Mouse (Mus musculus): ENCODE measurements around the gene Tmem252. TPM values are rescaled to one million over a fixed set of nuclear protein-coding genes. Genes with fewer than 3 reads are reported as not detected.

Tmem252 gene
- total RNA-seq, 1 experiment = 0.22 TPM

GRCm38 (mm10) chr19:24683016-24683720 is 9.4 kb downstream of the Tmem252 start:
- H3K4me3 ChIP-seq (ENCODE audit: insufficient read depth in 1 of 2, low read depth in 1 of 2, low read length in 2 of 2, poor library complexity in 1 of 2, severe bottlenecking in 1 of 2) = no peak overlapping the region
- H3K36me3 ChIP-seq (ENCODE audit: control insufficient read depth, insufficient read depth, low read length, poor library complexity, severe bottlenecking) = no peaks in the 10 kb centered on the region
- H3K27ac ChIP-seq (ENCODE audit: insufficient read depth, low read depth, low read length, poor library complexity, severe bottlenecking) = no peak overlapping the region
- peaks cover 3 to 7% of the 10 kb centered on the region in 2 experiments; a peak in 3 of 4 replicates for H3K4me1 ChIP-seq (ENCODE audit: control insufficient read depth in 2 of 2, insufficient read depth in 2 of 2, low read length in 2 of 2, poor library complexity in 1 of 2)
- no peak for DNase-seq (ENCODE audit: low read depth, low spot score)
- TF ChIP-seq ZC3H11A (IDR thresholded peaks at IDR 0.05; ENCODE audit: borderline replicate concordance, low read depth, low read length) (no peak), CHD2 (IDR thresholded peaks at IDR 0.05; ENCODE audit: low read depth, low read length) (no peak), MAFK (IDR thresholded peaks at IDR 0.05; ENCODE audit: insufficient read depth, low read depth, low read length) (no peak)
- in situ Hi-C loops (cut with MboI; ENCODE audit: low sequenced_read_pairs in 2 of 2, unreplicated experiment in 2 of 2) = no loop called here
- H3K9ac ChIP-seq (ENCODE audit: insufficient read depth, low read depth, low read length, poor library complexity, severe bottlenecking) = no peak overlapping the region
- no peaks in the 10 kb centered on the region for H3K9me3 ChIP-seq (ENCODE audit: control insufficient read depth, insufficient read depth, low read depth, low read length)

DNA sequence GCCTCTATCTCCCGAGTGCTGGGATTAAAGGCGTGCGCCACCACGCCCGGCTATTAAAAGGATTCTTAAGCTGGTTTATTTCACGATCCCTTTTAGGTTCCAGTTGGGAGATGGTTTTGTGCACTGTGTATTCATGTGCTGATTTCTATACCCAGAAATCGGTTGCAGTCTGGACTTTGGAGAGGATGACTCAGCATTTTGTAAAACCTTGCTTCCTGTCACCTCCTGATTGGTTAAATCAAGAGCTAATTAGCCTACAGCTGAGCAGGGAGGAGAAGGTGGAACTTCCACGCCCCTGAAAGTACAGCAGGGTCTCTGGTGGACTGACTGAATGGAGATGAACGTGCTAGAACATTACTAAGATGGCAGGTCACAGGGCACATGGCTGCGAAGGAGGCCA is 12.6 kb downstream of the Tmem252 start:
- in situ Hi-C loops (cut with MboI; ENCODE audit: low sequenced_read_pairs in 2 of 2, unreplicated experiment in 2 of 2) = no loop called here
- Histone ChIP-seq H3K4me1 (ENCODE audit: control insufficient read depth in 2 of 2, insufficient read depth in 2 of 2, low read length in 2 of 2, poor library complexity in 1 of 2) (peaks cover 3 to 7% of the 10 kb centered on the region in 2 experiments; a peak in 3 of 4 replicates), H3K9ac (ENCODE audit: insufficient read depth, low read depth, low read length, poor library complexity, severe bottlenecking) (no peak overlapping the region), H3K9me3 (ENCODE audit: control insufficient read depth, insufficient read depth, low read depth, low read length) (no peaks in the 10 kb centered on the region), H3K27ac (ENCODE audit: insufficient read depth, low read depth, low read length, poor library complexity, severe bottlenecking) (no peak overlapping the region; the same call in 1 of the 2 replicates), H3K36me3 (ENCODE audit: control insufficient read depth, insufficient read depth, low read length, poor library complexity, severe bottlenecking) (no peaks in the 10 kb centered on the region), H3K4me3 (ENCODE audit: insufficient read depth in 1 of 2, low read depth in 1 of 2, low read length in 2 of 2, poor library complexity in 1 of 2, severe bottlenecking in 1 of 2) (no peak overlapping the region)
- peak; percentile 22 for DNase-seq (ENCODE audit: low read depth, low spot score)
- TF ChIP-seq MAFK (IDR thresholded peaks at IDR 0.05; ENCODE audit: insufficient read depth, low read depth, low read length) (peak; percentile 98), ZNF384 (IDR thresholded peaks at IDR 0.05; ENCODE audit: low read depth, low read length) (no peak)

GRCm38 (mm10) chr19:24688327-24688726 is 14.5 kb downstream of the Tmem252 start:
- TF ChIP-seq MAFK (IDR thresholded peaks at IDR 0.05; ENCODE audit: insufficient read depth, low read depth, low read length) (no peak), HCFC1 (IDR thresholded peaks at IDR 0.05; ENCODE audit: borderline replicate concordance, insufficient read depth, low read length) (no peak), ZC3H11A (IDR thresholded peaks at IDR 0.05; ENCODE audit: borderline replicate concordance, low read depth, low read length) (no peak), CHD2 (IDR thresholded peaks at IDR 0.05; ENCODE audit: low read depth, low read length) (no peak), ZNF384 (IDR thresholded peaks at IDR 0.05; ENCODE audit: low read depth, low read length) (no peak)
- Histone ChIP-seq H3K9me3 (ENCODE audit: control insufficient read depth, insufficient read depth, low read depth, low read length) (no peaks in the 10 kb centered on the region), H3K36me3 (ENCODE audit: control insufficient read depth, insufficient read depth, low read length, poor library complexity, severe bottlenecking) (no peaks in the 10 kb centered on the region), H3K4me3 (ENCODE audit: insufficient read depth in 1 of 2, low read depth in 1 of 2, low read length in 2 of 2, poor library complexity in 1 of 2, severe bottlenecking in 1 of 2) (no peak overlapping the region), H3K9ac (ENCODE audit: insufficient read depth, low read depth, low read length, poor library complexity, severe bottlenecking) (no peak overlapping the region), H3K27ac (ENCODE audit: insufficient read depth, low read depth, low read length, poor library complexity, severe bottlenecking) (no peak overlapping the region), H3K4me1 (ENCODE audit: control insufficient read depth in 2 of 2, insufficient read depth in 2 of 2, low read length in 2 of 2, poor library complexity in 1 of 2) (peaks cover 3 to 7% of the 10 kb centered on the region in 2 experiments; a peak in 3 of 4 replicates)
- in situ Hi-C loops (cut with MboI; ENCODE audit: low sequenced_read_pairs in 2 of 2, unreplicated experiment in 2 of 2) = no loop called here
- no peak for DNase-seq (ENCODE audit: low read depth, low spot score)

GRCm38 (mm10) chr19:24689531-24689930 is 15.7 kb downstream of the Tmem252 start:
- no peak for TF ChIP-seq CHD2 (IDR thresholded peaks at IDR 0.05; ENCODE audit: low read depth, low read length)
- TF ChIP-seq MAFK (IDR thresholded peaks at IDR 0.05; ENCODE audit: insufficient read depth, low read depth, low read length) = no peak
- no peak for TF ChIP-seq HCFC1 (IDR thresholded peaks at IDR 0.05; ENCODE audit: borderline replicate concordance, insufficient read depth, low read length)
- no peak for TF ChIP-seq ZC3H11A (IDR thresholded peaks at IDR 0.05; ENCODE audit: borderline replicate concordance, low read depth, low read length)
- TF ChIP-seq ZNF384 (IDR thresholded peaks at IDR 0.05; ENCODE audit: low read depth, low read length) = no peak
- no peak for DNase-seq (ENCODE audit: low read depth, low spot score)
- Histone ChIP-seq H3K9ac (ENCODE audit: insufficient read depth, low read depth, low read length, poor library complexity, severe bottlenecking) (no peak overlapping the region), H3K36me3 (ENCODE audit: control insufficient read depth, insufficient read depth, low read length, poor library complexity, severe bottlenecking) (no peaks in the 10 kb centered on the region), H3K4me3 (ENCODE audit: insufficient read depth in 1 of 2, low read depth in 1 of 2, low read length in 2 of 2, poor library complexity in 1 of 2, severe bottlenecking in 1 of 2) (no peak overlapping the region), H3K9me3 (ENCODE audit: control insufficient read depth, insufficient read depth, low read depth, low read length) (no peaks in the 10 kb centered on the region), H3K27ac (ENCODE audit: insufficient read depth, low read depth, low read length, poor library complexity, severe bottlenecking) (no peak overlapping the region), H3K4me1 (ENCODE audit: control insufficient read depth in 2 of 2, insufficient read depth in 2 of 2, low read length in 2 of 2, poor library complexity in 1 of 2) (peaks cover 1 to 2% of the 10 kb centered on the region in 2 experiments; a peak in 1 of 4 replicates)
- in situ Hi-C loops (cut with MboI; ENCODE audit: low sequenced_read_pairs in 2 of 2, unreplicated experiment in 2 of 2) = no loop called here

GRCm38 (mm10) chr19:24692691-24693090 is 18.9 kb downstream of the Tmem252 start:
- no peak overlapping the region for H3K9ac ChIP-seq (ENCODE audit: insufficient read depth, low read depth, low read length, poor library complexity, severe bottlenecking)
- H3K9me3 ChIP-seq (ENCODE audit: control insufficient read depth, insufficient read depth, low read depth, low read length) = no peaks in the 10 kb centered on the region
- H3K4me1 ChIP-seq (ENCODE audit: control insufficient read depth in 2 of 2, insufficient read depth in 2 of 2, low read length in 2 of 2, poor library complexity in 1 of 2) = no peaks in the 10 kb centered on the region
- no peak overlapping the region for H3K27ac ChIP-seq (ENCODE audit: insufficient read depth, low read depth, low read length, poor library complexity, severe bottlenecking)
- H3K36me3 ChIP-seq (ENCODE audit: control insufficient read depth, insufficient read depth, low read length, poor library complexity, severe bottlenecking) = no peaks in the 10 kb centered on the region
- TF ChIP-seq CHD2 (IDR thresholded peaks at IDR 0.05; ENCODE audit: low read depth, low read length) = no peak
- TF ChIP-seq ZC3H11A (IDR thresholded peaks at IDR 0.05; ENCODE audit: borderline replicate concordance, low read depth, low read length) = no peak
- no peak for TF ChIP-seq HCFC1 (IDR thresholded peaks at IDR 0.05; ENCODE audit: borderline replicate concordance, insufficient read depth, low read length)
- TF ChIP-seq MAFK (IDR thresholded peaks at IDR 0.05; ENCODE audit: insufficient read depth, low read depth, low read length) = no peak
- TF ChIP-seq ZNF384 (IDR thresholded peaks at IDR 0.05; ENCODE audit: low read depth, low read length) = no peak
- in situ Hi-C loops (cut with MboI; ENCODE audit: low sequenced_read_pairs in 2 of 2, unreplicated experiment in 2 of 2) = no loop called here
- no peak overlapping the region for H3K4me3 ChIP-seq (ENCODE audit: insufficient read depth in 1 of 2, low read depth in 1 of 2, low read length in 2 of 2, poor library complexity in 1 of 2, severe bottlenecking in 1 of 2)
- no peak for DNase-seq (ENCODE audit: low read depth, low spot score)

Data from ES-E14 (cell line).